Mouse (Mus musculus) c-Kit-positive CD71-negative TER-119-negative erythroid progenitor cells, embryonic 14.5 days (primary cell): Measurements from ENCODE around the gene Fyn.
A peak's percentile ranks its signal among the peaks of the same experiment; 100 is the strongest.

Source experiments
- DNase-seq: peaks from one replicate; pipeline ENCODE4 v3.0.0-alpha.2; 2013; ENCODE audit warnings: low read depth

Fyn gene

DNA sequence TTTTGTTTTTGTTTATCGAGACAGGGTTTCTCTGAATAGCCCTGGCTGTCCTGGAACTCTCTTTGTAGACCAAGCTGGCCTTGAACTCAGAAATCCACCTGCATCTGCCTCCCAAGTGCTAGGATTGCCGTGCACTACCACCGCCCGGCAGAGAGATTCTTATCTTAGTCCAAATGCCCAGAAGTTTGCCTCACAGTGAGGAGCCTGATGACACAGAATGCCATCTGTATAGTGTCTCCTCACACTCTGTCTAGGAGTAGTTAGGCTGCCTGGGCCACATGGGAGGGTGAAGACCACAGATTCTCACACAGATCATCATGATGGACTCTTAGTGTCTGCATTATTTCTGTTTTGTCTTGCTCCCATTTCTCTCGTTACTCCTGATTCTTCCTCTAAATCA is 140.1 kb downstream of the Fyn start:
- DNase-seq: no peak

DNA sequence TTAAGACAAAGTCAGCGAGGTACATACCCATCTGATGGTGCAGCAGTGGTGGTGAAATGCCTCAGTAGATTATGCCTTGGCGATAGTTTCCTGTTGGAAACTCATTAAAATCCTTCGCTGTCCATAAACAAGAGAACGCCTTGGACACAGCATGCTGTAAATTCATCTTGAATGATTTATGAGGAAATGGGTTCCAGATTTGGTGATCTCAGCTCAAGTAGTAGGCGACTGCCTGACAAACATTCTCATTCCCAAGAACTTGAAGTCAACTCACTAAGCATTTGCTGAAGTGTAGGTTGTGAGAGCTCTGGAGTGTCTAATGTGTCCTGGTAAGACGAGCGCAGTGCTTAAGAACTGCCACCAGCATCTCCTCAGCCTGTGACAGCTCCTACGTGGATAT is 141.3 kb downstream of the Fyn start:
- DNase-seq: no peak

DNA sequence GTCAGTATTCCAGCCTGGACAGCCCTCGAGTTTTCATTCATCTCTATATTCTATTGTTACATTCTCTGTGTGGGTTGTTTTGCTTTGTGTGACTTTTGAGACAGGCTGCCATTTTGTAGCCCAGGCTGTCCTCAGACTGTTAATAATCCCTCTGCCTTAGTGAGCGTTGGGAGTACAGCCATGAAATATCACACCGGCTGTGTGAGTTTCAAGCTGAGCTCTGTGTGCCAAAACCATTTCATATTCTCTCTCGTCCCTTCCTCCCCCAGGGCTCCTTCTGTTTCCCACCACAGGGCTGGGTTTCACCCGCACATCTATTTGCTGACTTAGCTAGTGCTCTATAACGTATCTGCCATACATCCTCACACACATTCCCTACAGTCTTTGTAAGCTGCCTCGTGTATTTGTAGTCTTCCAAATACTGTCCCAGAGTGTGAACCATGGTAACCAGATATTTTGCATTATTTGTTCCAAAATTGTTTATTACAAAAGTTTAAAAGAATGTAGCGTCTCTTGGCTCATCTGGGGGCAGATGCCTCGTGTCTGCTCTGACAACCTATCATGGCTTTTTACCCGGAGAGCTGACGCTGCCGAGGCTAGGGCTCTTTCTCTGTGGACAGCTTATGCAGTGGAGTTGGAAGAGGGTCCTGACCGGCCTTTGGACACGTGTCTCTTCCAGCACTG is 144.1 kb downstream of the Fyn start:
- DNase-seq: no peak

DNA sequence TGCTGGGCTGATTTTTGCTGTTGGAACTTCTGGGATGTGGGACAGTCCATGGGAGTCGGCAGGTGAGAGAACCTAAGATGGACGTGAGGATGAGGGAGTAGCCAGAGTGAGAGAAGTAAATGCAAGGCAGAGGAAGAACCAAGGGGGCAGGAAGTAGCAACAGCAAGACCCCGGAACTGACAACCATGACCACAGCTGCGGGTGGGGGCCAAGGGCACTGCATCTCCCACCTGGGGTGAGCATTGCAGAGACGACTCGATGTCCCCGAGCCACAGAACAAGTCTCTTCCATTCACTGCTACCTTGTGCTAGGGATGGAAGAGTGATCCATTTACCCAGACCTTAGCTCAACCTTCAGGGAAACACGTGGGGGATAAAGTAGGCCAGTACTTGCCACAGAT is 146.3 kb downstream of the Fyn start:
- DNase-seq: no peak

DNA sequence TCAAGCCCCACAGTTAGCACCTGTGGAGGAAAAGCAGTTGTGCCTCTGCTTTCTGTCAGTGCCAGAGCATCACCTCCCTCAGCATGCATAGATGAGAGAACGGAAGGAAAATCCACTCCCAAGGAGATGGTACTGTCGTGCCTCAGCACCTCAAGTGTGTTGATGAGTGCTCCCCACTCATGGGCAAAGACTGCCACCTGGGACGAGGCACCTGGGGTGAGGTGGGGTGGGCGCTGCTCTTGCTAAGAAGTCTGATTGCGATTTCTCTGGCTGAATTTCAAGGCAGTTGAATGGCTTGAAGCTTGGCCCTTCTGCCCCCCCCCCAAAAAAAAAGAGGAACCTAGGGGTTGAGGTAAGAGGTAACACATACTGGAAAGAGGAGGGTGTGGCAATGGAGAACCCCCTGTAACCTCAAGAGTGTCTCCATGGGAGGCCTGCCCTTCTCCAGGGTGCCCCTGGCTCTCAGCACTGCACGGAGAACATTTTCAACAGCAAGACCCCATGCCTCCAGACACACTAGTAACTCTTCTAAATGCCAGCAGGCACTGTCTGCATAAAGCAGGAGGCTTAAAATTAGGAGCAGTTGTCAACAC is 148.0 kb downstream of the Fyn start:
- DNase-seq: no peak

DNA sequence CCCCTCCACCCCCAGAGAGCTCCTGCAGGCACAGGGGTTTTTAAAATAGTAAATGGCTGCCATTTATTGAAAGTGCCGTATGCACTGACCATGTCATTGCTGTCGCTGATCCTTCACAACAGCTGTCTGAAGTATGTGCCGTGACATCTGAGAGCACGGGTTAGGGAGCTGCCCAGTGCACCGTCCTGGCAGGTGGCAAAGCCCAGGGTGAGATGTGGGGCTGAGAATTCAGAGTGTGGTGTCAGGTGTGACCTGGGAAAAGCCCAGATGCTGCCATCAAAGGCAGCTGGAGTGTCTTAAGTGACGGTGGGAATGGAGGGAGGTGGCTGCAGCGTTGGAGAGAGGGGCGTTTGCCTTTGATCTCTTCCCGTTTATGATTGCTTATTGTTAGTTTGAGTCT is 148.7 kb downstream of the Fyn start:
- no peak for DNase-seq

DNA sequence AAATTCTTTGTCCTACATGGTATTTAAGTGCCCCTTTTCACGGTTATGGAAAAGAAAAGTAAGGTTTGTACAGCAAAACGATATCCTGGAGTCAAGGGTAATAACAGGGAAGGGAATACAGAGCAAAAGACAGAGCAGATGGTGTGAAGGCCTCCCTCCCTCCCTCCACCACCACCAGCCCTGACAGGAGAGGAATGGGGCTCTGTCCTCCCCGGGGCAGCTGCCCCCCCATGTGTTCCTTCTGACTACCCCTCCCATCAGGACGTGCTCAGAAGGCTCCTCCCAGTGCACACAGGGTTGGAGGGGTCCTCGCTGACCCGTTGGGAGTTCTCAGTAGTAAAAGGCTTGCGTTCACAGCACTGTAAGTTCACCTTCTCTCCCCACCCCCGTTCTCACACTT is 149.6 kb downstream of the Fyn start:
- DNase-seq: no peak

DNA sequence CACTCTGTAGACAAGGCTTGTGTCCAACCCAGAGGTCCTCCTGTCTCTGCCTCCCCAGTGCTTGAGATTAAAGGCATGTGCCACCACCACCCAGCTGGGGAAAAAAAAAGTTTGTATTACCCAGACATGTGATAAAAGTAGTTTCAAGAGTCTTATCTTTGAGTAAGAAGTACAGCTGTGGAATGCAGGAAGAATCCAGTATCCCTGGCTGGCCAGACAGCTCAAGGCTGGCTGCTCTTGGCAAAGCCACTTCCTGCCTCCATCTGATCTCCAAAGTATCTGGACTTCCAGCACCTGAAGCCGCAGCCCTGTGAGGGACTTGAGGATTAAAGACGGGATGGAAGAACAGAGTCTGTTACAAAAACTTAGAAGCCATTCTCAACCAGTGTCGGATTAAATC is 150.2 kb downstream of the Fyn start:
- no peak for DNase-seq

DNA sequence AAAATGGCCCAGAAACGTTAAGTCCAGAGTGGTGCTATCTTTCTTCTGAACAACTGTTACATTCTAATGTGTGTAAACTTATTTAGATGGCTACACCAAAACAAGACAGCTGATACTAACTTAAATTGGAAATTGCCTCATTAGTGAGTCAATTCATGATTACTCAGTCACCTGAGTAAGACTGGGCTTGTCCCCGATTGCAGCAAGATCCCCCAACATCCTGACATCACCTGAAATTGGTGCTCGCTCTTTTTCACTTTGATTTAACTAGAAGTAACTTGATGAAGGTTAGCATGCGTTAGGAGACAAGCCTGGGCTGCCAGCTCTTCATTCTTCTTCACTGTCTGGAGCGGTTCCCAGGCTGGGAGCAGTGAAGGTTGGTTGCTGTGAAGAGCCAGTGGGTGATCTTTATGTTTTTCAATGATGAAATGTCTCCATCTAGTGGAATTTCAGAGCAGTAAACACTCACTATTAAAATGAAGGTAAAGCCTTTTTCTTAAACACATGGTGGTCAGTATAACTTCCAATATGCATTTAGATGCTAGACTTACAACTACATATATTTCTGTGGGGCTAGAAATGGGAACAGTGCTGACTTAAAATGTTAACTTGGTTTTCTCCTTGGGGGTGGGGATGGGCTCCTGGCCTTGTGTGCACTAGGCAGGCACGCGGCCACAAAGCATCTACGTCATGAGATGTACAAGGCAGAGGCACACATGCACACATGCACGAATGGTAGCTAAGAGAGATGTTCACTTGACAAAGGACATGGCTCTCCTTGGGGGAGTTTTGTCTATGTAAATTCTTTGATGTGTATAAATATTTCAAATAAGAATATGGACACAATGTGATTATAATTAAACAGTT is 151.7 kb downstream of the Fyn start:
- DNase-seq: peak; percentile 24

DNA sequence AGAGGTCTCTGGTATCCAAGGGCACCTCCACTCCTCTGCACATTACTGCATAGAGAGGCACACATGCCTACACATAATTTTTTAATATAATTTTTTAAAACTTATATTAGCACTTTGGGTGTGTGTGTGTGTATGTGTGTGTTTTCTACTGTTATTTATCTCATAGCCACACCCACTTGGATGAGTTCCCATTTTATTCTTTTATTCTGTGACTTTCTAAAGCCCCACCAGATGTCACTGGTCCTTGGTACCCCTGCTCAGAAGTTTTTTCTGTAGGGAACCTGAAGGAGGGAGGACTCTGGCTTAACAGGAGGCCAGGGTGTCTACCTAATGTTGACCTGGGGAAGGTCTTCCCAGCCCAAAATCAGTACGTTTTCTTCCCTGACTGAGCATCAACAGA is 152.7 kb downstream of the Fyn start:
- no peak for DNase-seq

DNA sequence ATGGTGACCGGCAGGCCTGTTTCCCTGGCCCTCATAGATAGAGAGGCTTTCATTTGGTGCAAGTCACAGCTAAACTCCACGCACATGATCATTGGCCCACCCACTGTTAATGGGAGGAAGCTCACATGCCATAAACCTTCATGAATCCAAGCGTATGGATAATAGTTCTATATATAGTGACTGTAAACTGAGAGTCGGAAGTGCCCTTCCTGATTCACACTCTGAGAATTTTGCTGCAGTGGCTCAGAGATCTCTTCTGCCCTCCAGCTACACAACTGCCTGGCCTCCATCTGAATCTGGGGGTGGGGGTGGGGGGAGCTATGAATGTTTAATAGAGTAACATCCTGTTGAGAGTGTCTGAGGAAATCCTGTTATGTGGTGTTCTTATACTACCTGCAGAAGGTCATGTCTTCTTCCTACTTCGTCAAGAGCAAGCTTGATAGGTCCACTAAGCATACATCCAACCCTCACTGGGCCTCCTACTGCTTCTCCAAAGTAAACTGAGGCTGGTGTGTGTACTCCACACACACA is 153.3 kb downstream of the Fyn start:
- DNase-seq: no peak

DNA sequence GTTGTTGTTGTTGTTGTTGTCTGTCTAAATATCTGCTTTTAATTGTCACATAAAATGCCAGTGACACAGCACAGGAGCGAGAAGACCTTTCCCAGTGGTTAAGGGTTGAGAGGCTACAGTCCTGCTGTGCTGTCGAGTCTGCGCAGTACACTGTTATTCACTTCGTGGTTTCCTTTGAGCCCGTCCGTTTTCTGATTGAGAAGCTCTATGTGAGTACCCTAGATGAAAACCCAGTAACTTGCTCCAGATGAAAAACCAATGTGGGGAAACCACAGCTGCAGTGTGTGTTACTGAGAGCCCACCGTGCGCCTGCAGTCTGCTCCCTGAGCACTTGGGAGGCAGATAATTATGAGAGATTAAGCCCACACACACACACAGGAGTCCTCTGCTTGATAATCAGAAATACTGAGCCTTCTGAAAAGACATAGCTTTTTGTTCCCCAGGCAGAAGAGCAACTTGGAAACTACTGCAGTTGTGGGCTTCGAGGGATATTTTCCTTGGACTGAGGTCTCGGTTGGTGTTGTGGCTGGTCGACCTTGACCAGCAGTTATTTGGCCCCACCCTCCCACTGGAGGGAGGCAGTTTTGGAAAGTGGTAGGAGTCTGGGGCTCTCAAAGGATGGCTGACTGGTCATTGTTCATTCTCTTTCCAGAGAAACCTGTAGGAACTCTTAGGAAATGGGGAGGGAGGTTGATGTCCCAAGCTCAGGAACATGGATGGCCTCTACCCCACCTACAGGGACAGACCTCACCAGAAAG is 154.4 kb downstream of the Fyn start:
- DNase-seq: no peak

DNA sequence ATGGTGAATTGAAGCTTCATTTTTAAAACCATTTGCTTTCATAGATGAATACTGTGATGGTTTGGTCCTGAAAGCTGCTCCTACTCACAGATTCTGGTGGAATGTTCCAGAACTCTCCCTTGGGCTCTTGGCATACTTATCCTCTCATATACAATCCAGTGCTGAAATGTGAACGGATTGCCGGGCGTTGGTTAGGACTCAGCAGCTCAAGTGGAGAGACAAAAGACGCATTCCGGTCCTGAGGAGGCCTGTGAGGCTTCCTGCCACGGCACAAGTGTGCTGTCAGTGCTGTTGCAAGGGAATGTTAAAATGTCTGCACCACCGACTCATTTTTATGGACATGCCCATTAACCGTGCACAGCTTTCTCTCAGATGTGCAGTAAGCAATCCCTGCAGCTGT is 155.7 kb downstream of the Fyn start:
- DNase-seq: no peak

DNA sequence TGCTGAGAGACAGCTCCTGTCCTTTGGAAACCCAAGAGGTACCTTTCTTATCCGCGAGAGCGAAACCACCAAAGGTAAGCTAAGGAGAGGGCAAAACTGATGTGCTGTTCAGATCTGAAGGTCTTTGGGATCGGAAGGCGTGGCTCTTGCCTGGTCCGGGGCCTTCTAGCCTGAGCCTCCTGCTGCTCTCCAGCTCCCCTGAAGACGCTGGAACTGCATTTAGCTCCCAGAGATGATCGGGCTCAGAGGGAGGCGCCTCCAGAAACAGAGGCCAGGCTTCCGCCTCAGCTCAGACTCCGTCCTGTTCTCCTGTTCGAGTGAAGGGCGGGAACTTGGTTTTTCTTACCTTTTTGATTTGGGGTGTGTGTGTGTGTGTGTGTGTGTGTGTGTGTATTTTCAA is 156.8 kb downstream of the Fyn start:
- no peak for DNase-seq

DNA sequence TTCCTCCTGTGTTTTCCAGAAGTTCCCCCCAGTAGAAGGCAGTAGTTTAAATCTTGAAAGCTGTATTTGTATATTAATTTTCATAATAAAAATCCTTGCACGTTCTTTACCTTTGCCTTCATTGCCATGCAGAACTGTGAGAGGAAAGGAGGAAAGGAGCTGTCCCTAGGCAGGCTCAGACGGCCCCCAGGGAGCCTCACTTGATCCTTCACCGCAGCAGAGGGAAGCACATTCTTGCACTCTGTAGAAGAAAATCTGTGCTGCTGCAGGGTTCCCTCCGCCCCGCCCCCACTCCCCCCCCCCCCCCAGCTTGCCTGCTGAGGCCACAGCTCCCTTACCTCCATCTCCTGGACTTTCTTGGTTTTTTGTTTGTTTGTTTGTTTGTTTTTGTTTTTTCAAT is 158.5 kb downstream of the Fyn start:
- DNase-seq: no peak

DNA sequence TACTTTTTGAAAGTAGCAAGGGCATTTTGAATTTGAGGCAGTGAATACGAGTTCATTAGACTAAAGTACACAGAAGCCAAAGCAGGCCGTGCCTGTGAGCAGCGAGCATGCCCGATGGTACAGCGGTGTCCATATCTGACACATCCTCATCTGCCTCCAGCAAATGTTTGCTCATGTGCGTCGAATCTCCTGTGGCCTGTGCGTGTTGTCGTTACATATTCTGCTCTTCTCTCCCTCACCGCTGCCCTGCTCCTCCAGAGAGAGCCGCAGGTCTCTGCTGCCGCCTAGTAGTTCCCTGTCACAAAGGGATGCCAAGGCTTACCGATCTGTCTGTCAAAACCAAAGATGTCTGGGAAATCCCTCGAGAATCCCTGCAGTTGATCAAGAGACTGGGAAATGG is 160.5 kb downstream of the Fyn start:
- no peak for DNase-seq

DNA sequence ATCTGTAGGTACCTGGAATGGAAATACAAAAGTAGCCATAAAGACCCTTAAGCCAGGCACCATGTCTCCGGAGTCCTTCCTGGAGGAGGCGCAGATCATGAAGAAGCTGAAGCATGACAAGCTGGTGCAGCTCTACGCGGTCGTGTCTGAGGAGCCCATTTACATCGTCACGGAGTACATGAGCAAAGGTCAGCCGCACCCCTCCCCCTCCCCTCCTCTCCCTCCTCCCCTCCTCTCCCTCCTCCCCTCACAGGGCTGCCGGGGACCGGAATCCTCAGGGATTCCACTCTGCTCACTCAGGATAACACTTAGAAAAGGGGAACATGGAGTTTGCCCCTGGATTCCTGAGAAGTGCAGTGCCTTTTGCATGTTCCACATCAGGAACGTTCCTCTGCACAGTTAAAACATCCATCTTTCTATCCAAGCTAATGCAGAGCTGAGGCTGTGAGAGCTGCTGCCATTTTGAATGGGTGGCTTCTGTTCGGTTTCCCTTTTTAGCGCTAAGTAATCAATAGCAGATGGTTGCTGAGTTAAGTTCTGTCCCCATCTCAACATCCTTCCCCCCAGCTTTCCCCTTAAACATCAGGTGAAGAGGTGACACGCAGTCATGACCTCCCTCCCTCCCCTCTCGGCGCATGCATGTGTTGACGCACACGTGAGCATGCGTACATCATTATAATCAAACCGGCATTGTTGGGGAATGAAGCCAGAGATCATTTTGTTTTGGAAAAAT is 163.5 kb downstream of the Fyn start:
- DNase-seq: no peak

DNA sequence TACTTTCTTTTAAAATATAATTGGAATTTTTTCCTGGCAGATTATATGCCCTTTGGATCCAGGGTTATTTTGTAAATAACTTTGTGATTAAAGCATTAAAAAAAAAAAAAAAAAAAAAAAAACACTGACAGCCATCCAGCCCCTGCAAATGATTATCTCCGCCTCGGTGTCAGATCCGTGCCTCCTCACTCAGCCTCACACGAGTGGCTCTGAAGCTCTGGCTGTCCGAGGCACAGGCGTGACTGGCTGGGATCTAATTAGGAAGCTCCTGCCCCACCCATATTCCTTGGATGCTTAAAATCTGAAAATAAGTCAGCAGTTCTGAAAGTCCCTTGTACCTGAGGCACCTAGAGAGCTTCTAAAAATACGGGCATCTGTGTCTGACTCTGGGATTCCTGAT is 164.2 kb downstream of the Fyn start:
- DNase-seq: no peak

DNA sequence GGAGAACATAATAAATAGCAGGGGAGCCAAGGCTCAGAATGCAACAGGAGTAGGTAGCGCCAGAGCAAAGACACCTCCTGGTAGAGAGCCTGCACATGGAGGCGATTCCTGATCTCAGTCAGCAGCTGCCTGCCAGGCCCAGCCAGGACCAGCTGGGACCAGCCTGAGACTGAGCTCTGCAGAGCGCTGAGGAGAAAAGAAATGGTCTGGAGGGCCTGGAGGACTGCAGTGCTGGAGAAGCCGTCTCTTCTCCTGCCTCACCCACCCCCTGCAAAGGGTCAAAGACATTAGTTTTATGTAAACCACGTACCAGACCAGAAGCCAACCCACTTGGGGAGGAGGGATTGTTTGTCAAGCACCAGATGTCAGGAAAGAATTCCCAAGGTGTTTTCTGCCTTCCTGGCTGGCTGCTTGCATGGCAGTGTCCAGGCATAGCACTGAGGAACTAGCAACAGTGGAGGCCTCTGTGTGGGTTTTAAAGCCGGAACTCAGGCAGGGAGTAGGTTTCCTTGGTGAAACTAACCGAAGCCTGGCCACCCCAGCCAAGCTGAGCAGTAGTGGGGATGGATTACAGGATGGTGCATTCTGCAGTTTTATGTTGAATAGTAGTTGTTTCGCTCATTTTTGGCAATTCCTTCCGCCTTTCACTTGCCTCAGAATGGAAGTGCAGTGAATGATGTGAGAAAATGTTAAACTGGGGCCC is 165.8 kb downstream of the Fyn start:
- no peak for DNase-seq

DNA sequence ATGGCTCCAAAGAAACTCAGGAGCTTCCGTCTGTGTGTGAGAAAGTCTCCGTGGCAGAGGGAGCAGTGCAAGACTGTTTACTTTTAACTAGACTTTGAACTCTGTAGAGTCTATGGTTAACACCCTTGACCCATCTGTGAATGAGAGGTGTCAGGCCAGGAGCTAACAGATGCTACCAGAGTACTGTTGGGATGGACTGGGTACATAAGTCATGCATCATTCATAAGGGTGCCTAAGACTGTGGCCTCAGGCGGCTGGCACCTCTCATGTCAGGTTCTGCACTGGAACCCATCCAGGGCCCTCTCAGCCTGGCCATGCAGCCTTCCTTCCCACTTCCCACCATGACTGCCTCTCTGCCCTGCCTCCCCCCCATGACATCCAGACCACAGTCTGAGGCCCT is 166.7 kb downstream of the Fyn start:
- DNase-seq: no peak

DNA sequence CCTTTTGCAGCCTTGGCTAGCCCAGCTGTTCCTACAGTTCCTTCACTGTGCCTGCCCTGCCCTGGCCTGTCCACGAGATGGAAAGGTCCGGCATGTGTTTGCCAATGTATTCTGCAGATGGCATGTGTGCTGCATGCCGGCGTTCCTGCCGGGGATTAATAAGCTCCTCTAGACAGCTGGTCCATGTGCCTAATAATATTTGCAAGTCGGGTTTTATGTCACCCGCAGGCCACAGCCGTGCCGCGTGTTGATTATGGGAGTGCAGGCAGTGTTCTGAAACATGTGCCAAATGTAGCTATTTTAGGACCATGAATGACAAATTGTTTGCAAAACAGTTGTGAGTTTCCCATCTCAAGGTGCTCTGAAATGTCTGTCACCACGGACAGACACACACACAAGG is 167.6 kb downstream of the Fyn start:
- DNase-seq: no peak
